Mouse (Mus musculus) thymus, postnatal 0 days (tissue): ENCODE data around the gene Sun3. TPM values are rescaled to one million over a fixed set of nuclear protein-coding genes. Genes with fewer than 3 reads are reported as not detected.

Experiments
- DNase-seq: peaks from one replicate; pipeline ENCODE4 v3.0.0-alpha.2; 2015; ENCODE audit warnings: low spot score
- polyA plus RNA-seq: library from polyadenylated mRNA; unstranded; fragments of >200 nt; fragmentation: Nextera tagmentation; extraction: Ambion mirVana; gene quantifications from 2 replicates; pipeline ENCODE4 v1.2.1, GENCODE M21; 2015

The Sun3 gene
- polyA plus RNA-seq: 0.20 TPM in 1 of 2 replicates, not detected in the other

- DNase-seq: no peak
Observed at GRCm38 (mm10) chr11:9048703-9049060, at the start of gene Sun3. Gene Sun3, minus strand, starts transcription at chr11:9048991.

GRCm38 (mm10) chr11:9076444-9076843 is 27.7 kb upstream of the Sun3 start:
- no peak for DNase-seq

- no peak for DNase-seq
Observed at GRCm38 (mm10) chr11:9060484-9060883, 11.7 kb upstream of the Sun3 start.

GRCm38 (mm10) chr11:9060029-9060428 is 11.2 kb upstream of the Sun3 start:
- peak; percentile 4 for DNase-seq

- DNase-seq: no peak
Observed at GRCm38 (mm10) chr11:9057711-9058110, 8.9 kb upstream of the Sun3 start.

- no peak for DNase-seq
Observed at GRCm38 (mm10) chr11:9056937-9057336, 8.1 kb upstream of the Sun3 start.

GRCm38 (mm10) chr11:9051895-9052294 is 3.1 kb upstream of the Sun3 start:
- DNase-seq: no peak

- DNase-seq: no peak
Observed at GRCm38 (mm10) chr11:9050241-9050640, 1.4 kb upstream of the Sun3 start.

GRCm38 (mm10) chr11:9048011-9048702 is 634 bp downstream of the Sun3 start, which contains the start of gene Gm11992:
Gene Gm11992, plus strand, starts transcription at chr11:9048594.
- DNase-seq: peak; percentile 77

- DNase-seq: no peak
Observed at GRCm38 (mm10) chr11:9047044-9047443, 1.7 kb downstream of the Sun3 start.

- DNase-seq: no peak
Observed at GRCm38 (mm10) chr11:9046546-9046945, 2.2 kb downstream of the Sun3 start.

GRCm38 (mm10) chr11:9031530-9031929 is 17.3 kb downstream of the Sun3 start:
- DNase-seq: no peak

- no peak for DNase-seq
Observed at GRCm38 (mm10) chr11:9025211-9025610, 23.6 kb downstream of the Sun3 start.

GRCm38 (mm10) chr11:9024782-9025181 is 24.0 kb downstream of the Sun3 start:
- DNase-seq: no peak

- DNase-seq: no peak
Observed at GRCm38 (mm10) chr11:9020207-9020606, 28.6 kb downstream of the Sun3 start.

GRCm38 (mm10) chr11:9018491-9019267 is 30.1 kb downstream of the Sun3 start:
- no peak for DNase-seq

- no peak for DNase-seq
Observed at GRCm38 (mm10) chr11:9014740-9015139, 34.1 kb downstream of the Sun3 start.

- no peak for DNase-seq
Observed at GRCm38 (mm10) chr11:9011348-9011747, 37.4 kb downstream of the Sun3 start.

GRCm38 (mm10) chr11:9010853-9011339 is 37.9 kb downstream of the Sun3 start, which contains the start of gene Hus1:
Gene Hus1, minus strand, starts transcription at chr11:9011191.
- peak; percentile 65 for DNase-seq

- no peak for DNase-seq
Observed at GRCm38 (mm10) chr11:9010416-9010815, 38.4 kb downstream of the Sun3 start.

- DNase-seq: no peak
Observed at GRCm38 (mm10) chr11:9008761-9009160, 40.0 kb downstream of the Sun3 start.

- DNase-seq: no peak
Observed at GRCm38 (mm10) chr11:8988084-8988483, 60.7 kb downstream of the Sun3 start.
